In genomic region chr16:62861455-62861854, GRCm38 (mm10) we compare ENCODE assay signal across 36 mouse cellular contexts. TPM values are rescaled to one million over a fixed set of nuclear protein-coding genes. Genes with fewer than 3 reads are reported as not detected.
DNase-seq lines count a peak whose midpoint lies in the region; ATAC-seq and TF ChIP-seq lines count a peak whose summit lies in the region.
"Had no signal": no experiment of that assay in that cellular context is flagged by ENCODE, and none has a peak within 500 bp of the region (broad histone marks: within the 10 kb centered on the region; RNA-seq: fewer than 3 reads in every experiment).

No protein-coding gene starts in this region.

- H3K9ac ChIP-seq in ES-Bruce4 (ENCODE audit: low read depth, poor library complexity, severe bottlenecking) = no peak overlapping the region
- H3K9ac ChIP-seq in embryonic facial prominence, embryonic 15.5 days = no peak overlapping the region
- H3K9ac ChIP-seq: hindbrain, embryonic 14.5 days; limb, embryonic 13.5 days; liver, embryonic 12.5 days; liver, postnatal 0 days; neural tube, embryonic 12.5 days; stomach, embryonic 15.5 days had no signal

- peak overlapping the region; percentile 24; the same call in 1 of the 2 replicates for H3K27ac ChIP-seq in gastrocnemius, adult 2 months
- H3K27ac ChIP-seq in ES-Bruce4 (ENCODE audit: insufficient read depth, low read length) = peak overlapping the region; percentile 20; the same call in 1 of the 2 replicates
- 0 out of 2 replicates have a peak overlapping the region, but pooled peaks have one; percentile 18 for H3K27ac ChIP-seq in embryonic facial prominence, embryonic 15.5 days (replicated peaks)
- no peak overlapping the region for H3K27ac ChIP-seq in hindbrain, embryonic 10.5 days
- H3K27ac ChIP-seq: forebrain, embryonic 10.5 days; hindbrain, embryonic 14.5 days; left cerebral cortex, adult 2 months; limb, embryonic 13.5 days; liver, embryonic 12.5 days; neural tube, embryonic 12.5 days; stomach, embryonic 15.5 days had no signal

- H3K36me3 ChIP-seq in ES-Bruce4 (ENCODE audit: control insufficient read depth, insufficient read depth, low read length, poor library complexity, severe bottlenecking) = no peaks in the 10 kb centered on the region
- no peaks in the 10 kb centered on the region for H3K36me3 ChIP-seq in embryonic facial prominence, embryonic 15.5 days
- no peaks in the 10 kb centered on the region for H3K36me3 ChIP-seq in hindbrain, embryonic 10.5 days
- H3K36me3 ChIP-seq: forebrain, embryonic 10.5 days; limb, embryonic 13.5 days; liver, embryonic 12.5 days; neural tube, embryonic 12.5 days; stomach, embryonic 15.5 days had no signal

- no peaks in the 10 kb centered on the region for H3K9me3 ChIP-seq in ES-Bruce4 (replicated peaks; ENCODE audit: control insufficient read depth, insufficient read depth, low read length, poor library complexity, severe bottlenecking)
- no peaks in the 10 kb centered on the region for H3K9me3 ChIP-seq in embryonic facial prominence, embryonic 15.5 days (replicated peaks)
- H3K9me3 ChIP-seq in hindbrain, embryonic 10.5 days = no peaks in the 10 kb centered on the region
- H3K9me3 ChIP-seq: forebrain, embryonic 10.5 days; limb, embryonic 13.5 days; liver, embryonic 12.5 days; neural tube, embryonic 12.5 days; stomach, embryonic 15.5 days had no signal

- intact Hi-C loops in gastrocnemius, adult 2 months (cut with DNase I) = no loop called here

- 45% methylated on average over 6 of the region's 6 CpGs for WGBS in embryonic facial prominence, embryonic 15.5 days
- 69% methylated on average over 6 of the region's 6 CpGs for WGBS in hindbrain, embryonic 10.5 days

- H3K27me3 ChIP-seq in ES-Bruce4 (ENCODE audit: control insufficient read depth, insufficient read depth, low read length, poor library complexity, severe bottlenecking) = no peaks in the 10 kb centered on the region
- no peaks in the 10 kb centered on the region for H3K27me3 ChIP-seq in embryonic facial prominence, embryonic 15.5 days
- no peaks in the 10 kb centered on the region for H3K27me3 ChIP-seq in hindbrain, embryonic 10.5 days (ENCODE audit: insufficient read depth, poor library complexity, severe bottlenecking)
- H3K27me3 ChIP-seq: limb, embryonic 13.5 days; liver, embryonic 12.5 days; neural tube, embryonic 12.5 days; stomach, embryonic 15.5 days had no signal

- TF ChIP-seq CTCF in gastrocnemius, adult 2 months (IDR thresholded peaks at IDR 0.05) = no peak
- no peak for TF ChIP-seq CTCF in ES-Bruce4 (IDR thresholded peaks at IDR 0.05; ENCODE audit: low read depth, low read length)

- ATAC-seq in embryonic facial prominence, embryonic 15.5 days (ENCODE audit: insufficient number of reproducible peaks, low FRiP score, low TSS enrichment, low read depth) = no peak
- no peak for ATAC-seq in erythroblast, adult 5-6 weeks (replicated peaks; ENCODE audit: low FRiP score, poor library complexity, severe bottlenecking)
- ATAC-seq: activated CD4-positive, CD25-positive, alpha-beta regulatory T cell, adult 4 months; intestine, postnatal 0 days; liver, embryonic 12.5 days; liver, postnatal 0 days; midbrain, embryonic 16.5 days had no signal

- H3K4me3 ChIP-seq in gastrocnemius, adult 2 months = 0 out of 2 replicates have a peak overlapping the region, but pooled peaks have one; percentile 13
- no peak overlapping the region for H3K4me3 ChIP-seq in ES-Bruce4 (ENCODE audit: low read depth, low read length)
- H3K4me3 ChIP-seq in embryonic facial prominence, embryonic 15.5 days (replicated peaks) = no peak overlapping the region
- no peak overlapping the region for H3K4me3 ChIP-seq in hindbrain, embryonic 10.5 days
- H3K4me3 ChIP-seq: forebrain, embryonic 10.5 days; left cerebral cortex, adult 2 months; limb, embryonic 13.5 days; liver, embryonic 12.5 days; neural tube, embryonic 12.5 days; stomach, embryonic 15.5 days had no signal

- no peak for TF ChIP-seq EP300 in ES-Bruce4 (IDR thresholded peaks at IDR 0.05; ENCODE audit: insufficient read depth, low read depth, low read length)

- no peak for TF ChIP-seq POLR2A in ES-Bruce4 (IDR thresholded peaks at IDR 0.05; ENCODE audit: insufficient read depth, low read length)

- no peak overlapping the region for H3K4me2 ChIP-seq in embryonic facial prominence, embryonic 15.5 days (replicated peaks)
- H3K4me2 ChIP-seq: heart, embryonic 11.5 days; hindbrain, embryonic 14.5 days; limb, embryonic 13.5 days; liver, embryonic 12.5 days; neural tube, embryonic 12.5 days; stomach, embryonic 15.5 days had no signal

- H3K4me1 ChIP-seq in ES-Bruce4 (ENCODE audit: control insufficient read depth, insufficient read depth, low read length) = no peaks in the 10 kb centered on the region
- H3K4me1 ChIP-seq in embryonic facial prominence, embryonic 15.5 days = no peaks in the 10 kb centered on the region
- H3K4me1 ChIP-seq in hindbrain, embryonic 10.5 days (replicated peaks) = no peaks in the 10 kb centered on the region
- H3K4me1 ChIP-seq: forebrain, embryonic 10.5 days; limb, embryonic 13.5 days; neural tube, embryonic 12.5 days; stomach, embryonic 15.5 days had no signal

- DNase-seq in gastrocnemius, adult 2 months = no peak
- DNase-seq in gastrocnemius, adult 18-20 months (ENCODE audit: low spot score) = no peak
- peak; percentile 2 for DNase-seq in 416B (ENCODE audit: low read depth)
- DNase-seq in hindbrain, embryonic 10.5 days (ENCODE audit: low spot score) = no peak
- DNase-seq in cerebellum, postnatal 4 days (ENCODE audit: low spot score in 2 of 2) = no peak
- DNase-seq: adrenal gland, adult 8-10 months; B cell, adult 2 months; cerebellum, adult 2 months; cerebellum, postnatal 14 days; embryo, embryonic 11 days; gastrocnemius, postnatal 25 days; heart, adult 18-20 months; heart, postnatal 36 days; kidney, adult 9 months; kidney, postnatal 10 days; liver, postnatal 0 days; lung, postnatal 36 days; right cerebral cortex, adult 18-20 months had no signal

RNA-seq across cellular contexts. Expression of gene Pros1, which starts 7.3 kb away (rescaled TPM):
- total RNA-seq in gastrocnemius, adult 2 months (2021) = 1 to 10 TPM; 5.4 to 8.4 TPM
- total RNA-seq in gastrocnemius, adult 18-20 months (2021) = 1 to 10 TPM; 4.9 to 7.2 TPM
- polyA plus RNA-seq in ES-Bruce4 (2011; ENCODE audit: insufficient read depth, insufficient read length, low read depth, missing spikeins) = 18.0 TPM in 2 replicates
- 58.4 and 60.0 TPM in 2 replicates for polyA plus RNA-seq in embryonic facial prominence, embryonic 15.5 days (2015; fragmentation: Nextera tagmentation; extraction: Ambion mirVana)
- 16.7 and 18.6 TPM in 2 replicates for polyA plus RNA-seq in hindbrain, embryonic 10.5 days (2016; fragmentation: Nextera tagmentation; extraction: Ambion mirVana)
- 1.3 and 2.5 TPM in 2 replicates for total RNA-seq in erythroblast, adult 5-6 weeks (2015; ENCODE audit: low replicate concordance)
- 4.5 and 4.7 TPM in 2 replicates for total RNA-seq in erythroblast, adult 5-6 weeks (2017; ENCODE audit: low replicate concordance)

RNA-seq across cellular contexts. Expression of gene Arl13b, which starts 14.6 kb away (rescaled TPM):
- total RNA-seq in gastrocnemius, adult 2 months (2021) = 1 to 10 TPM; 4.7 TPM
- 1 to 10 TPM; 3.1 to 4.3 TPM for total RNA-seq in gastrocnemius, adult 18-20 months (2021)
- polyA plus RNA-seq in ES-Bruce4 (2011; ENCODE audit: insufficient read depth, insufficient read length, low read depth, missing spikeins) = 22.9 and 34.9 TPM in 2 replicates
- polyA plus RNA-seq in embryonic facial prominence, embryonic 15.5 days (2015; fragmentation: Nextera tagmentation; extraction: Ambion mirVana) = 26.7 and 30.1 TPM in 2 replicates
- polyA plus RNA-seq in hindbrain, embryonic 10.5 days (2016; fragmentation: Nextera tagmentation; extraction: Ambion mirVana) = 13.5 and 17.6 TPM in 2 replicates
- 0.19 and 0.84 TPM in 2 replicates for total RNA-seq in erythroblast, adult 5-6 weeks (2015; ENCODE audit: low replicate concordance)
- total RNA-seq in erythroblast, adult 5-6 weeks (2017; ENCODE audit: low replicate concordance) = 2.4 and 2.5 TPM in 2 replicates

RNA-seq across cellular contexts. Expression of gene Stx19, which starts 47.0 kb away (rescaled TPM):
- total RNA-seq in gastrocnemius, adult 2 months (2021) = not detected
- total RNA-seq in gastrocnemius, adult 18-20 months (2021) = not detected
- polyA plus RNA-seq in ES-Bruce4 (2011; ENCODE audit: insufficient read depth, insufficient read length, low read depth, missing spikeins) = not detected in 2 replicates
- 1.9 and 2.0 TPM in 2 replicates for polyA plus RNA-seq in embryonic facial prominence, embryonic 15.5 days (2015; fragmentation: Nextera tagmentation; extraction: Ambion mirVana)
- polyA plus RNA-seq in hindbrain, embryonic 10.5 days (2016; fragmentation: Nextera tagmentation; extraction: Ambion mirVana) = 0.31 and 0.48 TPM in 2 replicates
- total RNA-seq in erythroblast, adult 5-6 weeks (2015; ENCODE audit: low replicate concordance) = not detected in 2 replicates
- total RNA-seq in erythroblast, adult 5-6 weeks (2017; ENCODE audit: low replicate concordance) = not detected in 2 replicates
- total RNA-seq: adrenal gland, adult 8-10 months; adrenal gland, postnatal 4 days; gastrocnemius, postnatal 25 days; heart, adult 18-20 months; heart, postnatal 36 days; layer of hippocampus, postnatal 10 days; left cerebral cortex, adult 2 months; left cerebral cortex, postnatal 25 days had no signal
- polyA plus RNA-seq: cerebellum, adult 2 months; large intestine, adult 2 months; liver, postnatal 0 days had no signal
